Comparison of ENCODE assay signal across 12 mouse cellular contexts in genomic region chr9:55543336-55543702, GRCm38 (mm10). TPM values are rescaled to one million over a fixed set of nuclear protein-coding genes. Genes with fewer than 3 reads are reported as not detected.
DNase-seq lines count a peak whose midpoint lies in the region; ATAC-seq and TF ChIP-seq lines count a peak whose summit lies in the region.
"Had no signal": no experiment of that assay in that cellular context is flagged by ENCODE, and none has a peak within 500 bp of the region (broad histone marks: within the 10 kb centered on the region; RNA-seq: fewer than 3 reads in every experiment).

No protein-coding gene starts in this region.

- peak; percentile 55 for DNase-seq in forebrain, embryonic 10.5 days (ENCODE audit: extremely low spot score, low spot score)
- DNase-seq in forebrain, embryonic 11.5 days (ENCODE audit: low spot score), result no peak
- no peak for DNase-seq in liver, embryonic 11.5 days (ENCODE audit: low spot score)
- DNase-seq in liver, postnatal 0 days, result no peak
- no peak for DNase-seq in embryonic facial prominence, embryonic 14.5 days (ENCODE audit: low spot score)
- no peak for DNase-seq in ovary, postnatal 10 days (ENCODE audit: low spot score)
- DNase-seq in layer of hippocampus, adult 18-20 months (ENCODE audit: low spot score in 2 of 2), result no peak

- H3K4me2 ChIP-seq in forebrain, embryonic 11.5 days (ENCODE audit: low read depth, low read length, severe bottlenecking), result no peak overlapping the region
- peak overlapping the region; percentile 78 for H3K4me2 ChIP-seq in liver, embryonic 11.5 days
- H3K4me2 ChIP-seq in liver, postnatal 0 days (ENCODE audit: low read depth, low read length), result no peak overlapping the region
- H3K4me2 ChIP-seq in embryonic facial prominence, embryonic 14.5 days (ENCODE audit: low read depth, low read length), result peak overlapping the region; percentile 66; the same call in 1 of the 2 replicates
- peak overlapping the region; percentile 45 for H3K4me2 ChIP-seq in neural tube, embryonic 12.5 days (replicated peaks)

- peak overlapping the region; percentile 33; the same call in 1 of the 2 replicates for H3K4me3 ChIP-seq in forebrain, embryonic 10.5 days
- H3K4me3 ChIP-seq in forebrain, embryonic 11.5 days (ENCODE audit: low read depth, low read length), result no peak overlapping the region
- peak overlapping the region; percentile 27 for H3K4me3 ChIP-seq in liver, embryonic 11.5 days (ENCODE audit: low read depth, low read length)
- H3K4me3 ChIP-seq in liver, postnatal 0 days (ENCODE audit: low read depth, low read length), result no peak overlapping the region
- peak overlapping the region; percentile 43 for H3K4me3 ChIP-seq in embryonic facial prominence, embryonic 14.5 days (ENCODE audit: low read depth, low read length)
- H3K4me3 ChIP-seq in neural tube, embryonic 12.5 days, result peak overlapping the region; percentile 38

- no peak overlapping the region for H3K9ac ChIP-seq in forebrain, embryonic 11.5 days (ENCODE audit: low read length)
- no peak overlapping the region for H3K9ac ChIP-seq in liver, embryonic 11.5 days (ENCODE audit: low read depth, low read length)
- no peak overlapping the region for H3K9ac ChIP-seq in liver, postnatal 0 days (replicated peaks)
- H3K9ac ChIP-seq in embryonic facial prominence, embryonic 14.5 days (ENCODE audit: low read depth, low read length), result peak overlapping the region; percentile 47; the same call in 1 of the 2 replicates
- H3K9ac ChIP-seq in neural tube, embryonic 12.5 days, result peak overlapping the region; percentile 36; the same call in 1 of the 2 replicates
- H3K9ac ChIP-seq: limb, embryonic 15.5 days had no signal

- H3K27ac ChIP-seq in forebrain, embryonic 10.5 days, result no peak overlapping the region
- no peak overlapping the region for H3K27ac ChIP-seq in forebrain, embryonic 11.5 days (ENCODE audit: low read depth, low read length)
- H3K27ac ChIP-seq in liver, embryonic 11.5 days (ENCODE audit: low read depth, low read length), result no peak overlapping the region
- H3K27ac ChIP-seq in liver, postnatal 0 days (ENCODE audit: low read depth), result no peak overlapping the region
- no peak overlapping the region for H3K27ac ChIP-seq in embryonic facial prominence, embryonic 14.5 days (replicated peaks; ENCODE audit: low read depth, low read length)
- no peak overlapping the region for H3K27ac ChIP-seq in neural tube, embryonic 12.5 days
- H3K27ac ChIP-seq: limb, embryonic 15.5 days; macrophage had no signal

- TF ChIP-seq CTCF in liver, postnatal 0 days (IDR thresholded peaks at IDR 0.05; ENCODE audit: low read depth), result no peak

- no peaks in the 10 kb centered on the region for H3K36me3 ChIP-seq in forebrain, embryonic 10.5 days (replicated peaks)
- no peaks in the 10 kb centered on the region for H3K36me3 ChIP-seq in forebrain, embryonic 11.5 days (ENCODE audit: control insufficient read depth, insufficient read depth, low read length)
- H3K36me3 ChIP-seq in liver, embryonic 11.5 days (ENCODE audit: control insufficient read depth, insufficient read depth, low read length), result no peaks in the 10 kb centered on the region
- no peaks in the 10 kb centered on the region for H3K36me3 ChIP-seq in liver, postnatal 0 days (replicated peaks; ENCODE audit: insufficient read depth, low read length)
- no peaks in the 10 kb centered on the region for H3K36me3 ChIP-seq in embryonic facial prominence, embryonic 14.5 days (ENCODE audit: control insufficient read depth, insufficient read depth, low read length)
- no peaks in the 10 kb centered on the region for H3K36me3 ChIP-seq in neural tube, embryonic 12.5 days
- H3K36me3 ChIP-seq: limb, embryonic 15.5 days had no signal

- 2% methylated on average over 8 of the region's 8 CpGs for WGBS in forebrain, embryonic 10.5 days
- 1% methylated on average over 8 of the region's 8 CpGs for WGBS in forebrain, embryonic 11.5 days
- WGBS in liver, embryonic 11.5 days, result 7% methylated on average over 8 of the region's 8 CpGs
- 9% methylated on average over 8 of the region's 8 CpGs for WGBS in liver, postnatal 0 days (ENCODE audit: insufficient replicate concordance)
- 18% methylated on average over 8 of the region's 8 CpGs for WGBS in embryonic facial prominence, embryonic 14.5 days
- 2% methylated on average over 8 of the region's 8 CpGs for WGBS in neural tube, embryonic 12.5 days

- no peak for ATAC-seq in forebrain, embryonic 11.5 days (replicated peaks; ENCODE audit: low FRiP score)
- ATAC-seq in liver, embryonic 11.5 days (replicated peaks; ENCODE audit: low FRiP score), result no peak
- no peak for ATAC-seq in liver, postnatal 0 days
- ATAC-seq in embryonic facial prominence, embryonic 14.5 days (ENCODE audit: low read depth), result no peak
- ATAC-seq in neural tube, embryonic 12.5 days (ENCODE audit: low FRiP score, low read depth), result no peak
- ATAC-seq: forebrain, embryonic 16.5 days; Patski had no signal

- peaks cover 71% of the 10 kb centered on the region for H3K4me1 ChIP-seq in forebrain, embryonic 10.5 days
- peaks cover 22% of the 10 kb centered on the region for H3K4me1 ChIP-seq in forebrain, embryonic 11.5 days (replicated peaks; ENCODE audit: control insufficient read depth, insufficient read depth, low read length)
- H3K4me1 ChIP-seq in liver, embryonic 11.5 days (replicated peaks; ENCODE audit: control insufficient read depth, insufficient read depth, low read length), result peaks cover 21% of the 10 kb centered on the region
- peaks cover 40% of the 10 kb centered on the region for H3K4me1 ChIP-seq in liver, postnatal 0 days (ENCODE audit: insufficient read depth)
- H3K4me1 ChIP-seq in embryonic facial prominence, embryonic 14.5 days (ENCODE audit: control insufficient read depth, insufficient read depth, low read length), result peaks cover 13% of the 10 kb centered on the region; the same call in 1 of the 2 replicates
- H3K4me1 ChIP-seq in neural tube, embryonic 12.5 days, result peaks cover 50% of the 10 kb centered on the region

- no peak for TF ChIP-seq EP300 in liver, postnatal 0 days (IDR thresholded peaks at IDR 0.05; ENCODE audit: low read depth)

- peaks cover 100% of the 10 kb centered on the region for H3K27me3 ChIP-seq in forebrain, embryonic 10.5 days (ENCODE audit: poor library complexity, severe bottlenecking)
- H3K27me3 ChIP-seq in forebrain, embryonic 11.5 days (ENCODE audit: control insufficient read depth, insufficient read depth, low read length), result peaks cover 93% of the 10 kb centered on the region
- H3K27me3 ChIP-seq in liver, embryonic 11.5 days (replicated peaks; ENCODE audit: control insufficient read depth, insufficient read depth, low read length), result peaks cover 100% of the 10 kb centered on the region
- peaks cover 95% of the 10 kb centered on the region for H3K27me3 ChIP-seq in liver, postnatal 0 days (ENCODE audit: insufficient read depth, low read length)
- H3K27me3 ChIP-seq in embryonic facial prominence, embryonic 14.5 days (replicated peaks; ENCODE audit: control insufficient read depth, insufficient read depth, low read length), result peaks cover 95% of the 10 kb centered on the region
- peaks cover 97% of the 10 kb centered on the region for H3K27me3 ChIP-seq in neural tube, embryonic 12.5 days (replicated peaks)
- H3K27me3 ChIP-seq: Patski had no signal

- peaks cover 3% of the 10 kb centered on the region; the same call in 1 of the 2 replicates for H3K9me3 ChIP-seq in forebrain, embryonic 10.5 days
- no peaks in the 10 kb centered on the region for H3K9me3 ChIP-seq in forebrain, embryonic 11.5 days (ENCODE audit: control insufficient read depth, low read length)
- peaks cover 2% of the 10 kb centered on the region; the same call in 1 of the 2 replicates for H3K9me3 ChIP-seq in liver, embryonic 11.5 days (ENCODE audit: control insufficient read depth, low read length)
- 0 out of 2 replicates have a peak, but pooled peaks cover 3% of the 10 kb centered on the region for H3K9me3 ChIP-seq in liver, postnatal 0 days (ENCODE audit: low read length)
- no peaks in the 10 kb centered on the region for H3K9me3 ChIP-seq in embryonic facial prominence, embryonic 14.5 days (ENCODE audit: control insufficient read depth, low read length)
- H3K9me3 ChIP-seq in neural tube, embryonic 12.5 days, result no peaks in the 10 kb centered on the region
- H3K9me3 ChIP-seq: limb, embryonic 15.5 days had no signal

RNA-seq across cellular contexts. Expression of gene Isl2, which starts 4.8 kb away (rescaled TPM):
- polyA plus RNA-seq in forebrain, embryonic 10.5 days (2016; fragmentation: Nextera tagmentation; extraction: Ambion mirVana), result 1.0 TPM in 2 replicates
- 0.77 and 0.96 TPM in 2 replicates for polyA plus RNA-seq in forebrain, embryonic 11.5 days (2014; fragmentation: Nextera tagmentation; extraction: Ambion mirVana)
- 2.1 TPM in 2 replicates for polyA plus RNA-seq in liver, embryonic 11.5 days (2014; fragmentation: Nextera tagmentation; extraction: Ambion mirVana)
- not detected in 2 replicates for polyA plus RNA-seq in liver, postnatal 0 days (2015; fragmentation: Nextera tagmentation; extraction: Ambion mirVana)
- 7.3 and 7.9 TPM in 2 replicates for polyA plus RNA-seq in embryonic facial prominence, embryonic 14.5 days (2014; fragmentation: Nextera tagmentation; extraction: Ambion mirVana)
- polyA plus RNA-seq in neural tube, embryonic 12.5 days (2016; fragmentation: Nextera tagmentation; extraction: Ambion mirVana), result 46.4 and 62.5 TPM in 2 replicates
- total RNA-seq in layer of hippocampus, adult 18-20 months (2021), result not detected
- polyA plus RNA-seq: macrophage had no signal

RNA-seq across cellular contexts. Expression of gene Etfa, which starts 31.3 kb away (rescaled TPM):
- 162 and 165 TPM in 2 replicates for polyA plus RNA-seq in forebrain, embryonic 10.5 days (2016; fragmentation: Nextera tagmentation; extraction: Ambion mirVana)
- polyA plus RNA-seq in forebrain, embryonic 11.5 days (2014; fragmentation: Nextera tagmentation; extraction: Ambion mirVana), result 147 and 151 TPM in 2 replicates
- polyA plus RNA-seq in liver, embryonic 11.5 days (2014; fragmentation: Nextera tagmentation; extraction: Ambion mirVana), result 195 and 217 TPM in 2 replicates
- 466 and 477 TPM in 2 replicates for polyA plus RNA-seq in liver, postnatal 0 days (2015; fragmentation: Nextera tagmentation; extraction: Ambion mirVana)
- polyA plus RNA-seq in embryonic facial prominence, embryonic 14.5 days (2014; fragmentation: Nextera tagmentation; extraction: Ambion mirVana), result 182 and 191 TPM in 2 replicates
- 120 and 124 TPM in 2 replicates for polyA plus RNA-seq in neural tube, embryonic 12.5 days (2016; fragmentation: Nextera tagmentation; extraction: Ambion mirVana)
- 10 to 100 TPM; 41.8 to 43.7 TPM for total RNA-seq in layer of hippocampus, adult 18-20 months (2021)

Comparison
In these comparisons a context has a peak if more than half of its experiments do, and no peak if none do; other contexts are left out.
1. H3K4me3 ChIP-seq: peak in forebrain, embryonic 10.5 days (single experiment), liver, embryonic 11.5 days (single experiment), embryonic facial prominence, embryonic 14.5 days (single experiment) and neural tube, embryonic 12.5 days (single experiment); none in forebrain, embryonic 11.5 days (single experiment) and liver, postnatal 0 days (single experiment).
2. H3K4me2 ChIP-seq: peak in liver, embryonic 11.5 days (single experiment), embryonic facial prominence, embryonic 14.5 days (single experiment) and neural tube, embryonic 12.5 days (single experiment); none in forebrain, embryonic 11.5 days (single experiment) and liver, postnatal 0 days (single experiment).
3. H3K9ac ChIP-seq: peak in embryonic facial prominence, embryonic 14.5 days (single experiment) and neural tube, embryonic 12.5 days (single experiment); none in forebrain, embryonic 11.5 days (single experiment), liver, embryonic 11.5 days (single experiment) and liver, postnatal 0 days (single experiment).